Mouse (Mus musculus) embryonic facial prominence, embryonic 14.5 days (tissue): ENCODE data around the gene Ssbp3. TPM values are rescaled to one million over a fixed set of nuclear protein-coding genes. Genes with fewer than 3 reads are reported as not detected.

ENCODE experiments used
- ATAC-seq: fragments of 200-750 bp; cut with Nextera tagmentation; 2 replicates; pipeline ENCODE4 v1.8.0; 2017; ENCODE audit warnings: low read depth, moderate number of reproducible peaks, moderate TSS enrichment
- DNase-seq: peaks from one replicate; pipeline ENCODE4 v3.0.0-alpha.2; 2015; ENCODE audit warnings: low spot score
- H3K27ac ChIP-seq: fragments of 300-500 bp; sonication (generic); replicated peaks from 2 replicates; pipeline ENCODE4 v1.5.1; 2014; ENCODE audit warnings: low read depth, mild to moderate bottlenecking, low read length, moderate library complexity
- H3K27me3 ChIP-seq: fragments of 300-500 bp; sonication (generic); replicated peaks from 2 replicates; pipeline ENCODE4 v1.6.1; 2014; ENCODE audit warnings: low read length; ENCODE audit not compliant: control insufficient read depth, insufficient read depth
- H3K36me3 ChIP-seq: fragments of 300-500 bp; sonication (generic); 2 replicates; pipeline ENCODE4 v1.6.1; 2014; ENCODE audit warnings: low read length, mixed read lengths; ENCODE audit not compliant: control insufficient read depth, insufficient read depth
- H3K4me1 ChIP-seq: fragments of 300-500 bp; sonication (generic); 2 replicates; pipeline ENCODE4 v1.6.1; 2014; ENCODE audit warnings: antibody characterized with exemption, low read length; ENCODE audit not compliant: control insufficient read depth, insufficient read depth
- H3K4me2 ChIP-seq: fragments of 300-500 bp; sonication (generic); 2 replicates; pipeline ENCODE4 v1.6.1; 2014; ENCODE audit warnings: low read depth, mild to moderate bottlenecking, low read length, moderate library complexity, mixed read lengths
- H3K4me3 ChIP-seq: fragments of 300-500 bp; sonication (generic); 2 replicates; pipeline ENCODE4 v1.5.1; 2014; ENCODE audit warnings: low read depth, mild to moderate bottlenecking, low read length
- H3K9ac ChIP-seq: fragments of 300-500 bp; sonication (generic); 2 replicates; pipeline ENCODE4 v1.6.1; 2014; ENCODE audit warnings: low read depth, mild to moderate bottlenecking, low read length, moderate library complexity, mixed read lengths
- H3K9me3 ChIP-seq: fragments of 300-500 bp; sonication (generic); 2 replicates; pipeline ENCODE4 v1.6.1; 2016; ENCODE audit warnings: low read length; ENCODE audit not compliant: control insufficient read depth
- WGBS: fragments of 180-500 bp; shearing (Covaris S2); extraction: QIAGEN DNeasy Blood & Tissue Kit; methylation state at CpG from one replicate; pipeline ENCODE4 v1.1.7; 2014; 5-methylcytosine and 5-hydroxymethylcytosine counted together
- polyA plus RNA-seq: library from polyadenylated mRNA; unstranded; fragments of >200 nt; fragmentation: Nextera tagmentation; extraction: Ambion mirVana; gene quantifications from 2 replicates; pipeline ENCODE4 v1.2.1, GENCODE M21; 2014

The Ssbp3 gene
- polyA plus RNA-seq, 1 experiment from 2014 or later: 72.9 TPM

DNA sequence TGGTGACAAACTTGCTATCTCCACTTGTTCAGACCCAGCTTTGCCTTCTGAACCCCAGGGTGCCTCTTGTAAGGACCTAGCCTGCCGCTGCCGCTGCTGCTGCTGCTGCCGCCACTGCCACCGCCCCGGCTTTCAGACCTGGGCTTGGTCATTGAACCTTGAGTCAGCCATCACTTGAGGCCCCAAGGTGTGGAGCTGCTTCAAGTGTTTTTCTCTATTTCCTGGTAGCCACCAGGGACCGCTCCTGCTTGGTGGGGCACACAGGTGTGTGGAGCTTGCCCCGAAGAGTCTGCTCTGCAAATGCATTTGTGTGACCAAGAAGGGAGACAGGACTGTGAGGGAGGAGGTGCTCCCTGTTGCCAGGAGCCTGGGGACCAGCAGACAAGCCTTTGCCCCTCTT, 114.4 kb downstream of the Ssbp3 start:
- no peak overlapping the region for H3K27ac ChIP-seq
- H3K9ac ChIP-seq: no peak overlapping the region
- H3K4me1 ChIP-seq: no peaks in the 10 kb centered on the region
- H3K27me3 ChIP-seq: no peaks in the 10 kb centered on the region
- peaks cover 19% of the 10 kb centered on the region; the same call in 1 of the 2 replicates for H3K36me3 ChIP-seq
- H3K4me2 ChIP-seq: no peak overlapping the region
- no peak for ATAC-seq
- H3K4me3 ChIP-seq: no peak overlapping the region
- 84% methylated on average over 6 of the region's 7 CpGs for WGBS
- no peak for DNase-seq
- no peaks in the 10 kb centered on the region for H3K9me3 ChIP-seq

DNA sequence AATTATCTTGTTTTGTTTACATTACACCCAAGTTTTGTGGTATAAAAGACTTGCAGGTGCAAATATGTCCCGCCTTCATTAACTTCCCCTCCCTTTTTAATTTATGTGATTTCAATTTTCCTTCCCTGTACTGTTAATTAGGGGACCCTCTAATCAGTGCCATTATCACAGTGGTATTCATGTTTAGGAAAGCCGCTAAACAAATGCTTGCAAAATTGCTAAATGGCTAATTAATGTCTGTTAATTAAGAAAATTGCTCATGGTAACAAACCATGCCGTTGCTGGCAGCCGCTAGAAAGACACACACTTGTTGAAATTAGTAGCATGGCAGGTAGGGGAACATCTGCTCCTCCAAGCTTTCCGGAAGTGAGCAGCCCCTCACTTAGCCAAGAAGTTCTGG, 114.9 kb downstream of the Ssbp3 start:
- no peaks in the 10 kb centered on the region for H3K9me3 ChIP-seq
- DNase-seq (no peak), ATAC-seq (no peak)
- no peak overlapping the region for H3K4me3 ChIP-seq
- whole genome bisulfite sequencing: 74% methylated on average over 5 of the region's 5 CpGs
- no peak overlapping the region for H3K9ac ChIP-seq
- H3K4me2 ChIP-seq: no peak overlapping the region
- H3K27me3 ChIP-seq: no peaks in the 10 kb centered on the region
- no peaks in the 10 kb centered on the region for H3K4me1 ChIP-seq
- peaks cover 23% of the 10 kb centered on the region for H3K36me3 ChIP-seq
- no peak overlapping the region for H3K27ac ChIP-seq

DNA sequence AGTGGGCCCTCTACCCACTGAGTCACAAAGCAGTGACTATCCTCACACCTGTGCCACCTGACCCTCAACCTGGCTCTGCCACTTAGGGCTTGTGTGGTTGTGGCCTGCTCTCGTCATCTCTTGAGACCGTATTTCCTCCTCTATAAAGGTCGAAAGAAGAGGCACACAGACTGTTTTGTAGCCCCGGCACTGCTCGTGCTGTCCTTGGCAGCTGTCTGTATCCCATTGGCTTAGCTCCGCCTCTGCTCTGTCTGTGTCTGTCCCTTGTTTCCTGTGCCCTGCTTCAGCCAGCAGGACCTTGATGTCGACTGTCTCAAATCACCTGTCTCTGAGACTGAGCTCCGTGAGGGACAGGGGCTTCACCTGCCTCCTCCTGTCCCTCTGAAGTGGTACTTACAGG, 116.0 kb downstream of the Ssbp3 start:
- Histone ChIP-seq H3K4me2 (no peak overlapping the region), H3K9ac (no peak overlapping the region), H3K4me3 (no peak overlapping the region), H3K36me3 (peaks cover 34% of the 10 kb centered on the region), H3K9me3 (no peaks in the 10 kb centered on the region), H3K27ac (no peak overlapping the region), H3K27me3 (no peaks in the 10 kb centered on the region), H3K4me1 (no peaks in the 10 kb centered on the region)
- no peak for DNase-seq
- ATAC-seq: no peak
- 59% methylated on average over 8 of the region's 8 CpGs for WGBS

DNA sequence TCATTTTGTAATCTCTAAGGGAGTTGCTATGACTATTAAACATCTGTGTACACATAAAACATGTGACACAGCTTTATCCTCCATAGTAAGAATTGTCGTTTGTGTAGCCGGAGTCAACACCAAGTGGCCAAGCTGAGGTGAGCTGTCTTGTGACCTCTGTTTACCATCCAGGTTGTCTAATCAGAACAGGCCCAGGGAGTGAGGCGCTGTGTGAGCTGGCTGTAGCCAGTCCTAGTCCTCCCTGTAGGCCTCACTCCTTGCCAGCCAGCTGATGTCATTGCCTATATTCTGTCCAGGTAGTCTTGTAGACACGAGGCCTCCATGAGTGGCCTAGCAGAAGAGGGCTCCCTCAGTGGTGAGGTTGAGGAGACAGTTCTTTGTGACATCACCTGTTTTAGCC, 125.2 kb downstream of the Ssbp3 start:
- Histone ChIP-seq H3K27me3 (no peaks in the 10 kb centered on the region), H3K9me3 (no peaks in the 10 kb centered on the region), H3K9ac (no peak overlapping the region), H3K4me1 (no peaks in the 10 kb centered on the region), H3K27ac (no peak overlapping the region), H3K4me3 (no peak overlapping the region), H3K36me3 (peaks cover 94% of the 10 kb centered on the region), H3K4me2 (no peak overlapping the region)
- no peak for DNase-seq
- WGBS: 81% methylated on average over 4 of the region's 4 CpGs
- ATAC-seq: no peak

DNA sequence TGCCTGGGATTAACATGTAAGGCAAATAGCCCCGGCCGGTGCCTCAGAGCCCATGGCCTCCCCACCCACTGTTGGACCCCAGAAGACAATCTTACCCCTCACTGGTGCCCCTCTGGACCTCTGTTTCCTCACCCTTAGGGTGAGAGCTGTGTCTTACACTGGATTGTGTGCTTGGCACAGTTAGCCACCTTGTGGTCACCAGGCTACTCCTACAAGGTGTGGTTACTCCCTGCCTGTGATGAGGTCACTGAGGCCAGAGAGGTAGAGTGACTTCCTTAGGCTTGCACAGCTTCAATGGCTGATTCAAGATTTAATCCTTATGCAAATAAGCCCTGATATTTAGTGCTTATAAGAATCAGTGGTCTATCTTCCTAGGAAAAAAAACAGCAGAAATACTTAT, 126.5 kb downstream of the Ssbp3 start:
- no peak for DNase-seq
- H3K9ac ChIP-seq: no peak overlapping the region
- no peaks in the 10 kb centered on the region for H3K4me1 ChIP-seq
- H3K27ac ChIP-seq: no peak overlapping the region
- no peaks in the 10 kb centered on the region for H3K9me3 ChIP-seq
- H3K27me3 ChIP-seq: no peaks in the 10 kb centered on the region
- ATAC-seq: no peak
- H3K36me3 ChIP-seq: peaks cover 94% of the 10 kb centered on the region
- no peak overlapping the region for H3K4me2 ChIP-seq
- no peak overlapping the region for H3K4me3 ChIP-seq
- WGBS: 96% methylated on average over 2 of the region's 2 CpGs

DNA sequence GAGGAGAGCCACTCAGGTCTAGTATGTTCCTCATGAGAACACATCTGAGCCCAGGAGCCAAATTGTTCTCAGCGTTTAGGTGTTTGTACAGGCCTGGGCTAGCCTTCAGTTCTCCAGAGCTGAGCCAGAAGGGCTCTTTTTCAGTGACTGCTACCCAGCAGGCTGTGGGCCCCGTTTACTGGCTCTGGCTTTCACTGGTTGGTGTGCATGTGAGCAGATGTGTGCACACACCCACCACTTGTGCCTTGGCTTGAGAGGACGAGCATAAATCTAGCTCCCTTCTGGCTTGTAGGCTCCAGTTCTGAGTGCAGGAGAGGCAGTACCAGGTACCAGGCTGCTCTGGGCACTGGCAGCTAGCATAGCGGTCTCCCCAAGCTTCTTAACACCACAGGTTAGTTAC, 127.8 kb downstream of the Ssbp3 start:
- H3K9ac ChIP-seq: no peak overlapping the region
- WGBS: 81% methylated on average over 4 of the region's 4 CpGs
- H3K9me3 ChIP-seq: no peaks in the 10 kb centered on the region
- DNase-seq (no peak), ATAC-seq (no peak)
- no peaks in the 10 kb centered on the region for H3K27me3 ChIP-seq
- H3K4me3 ChIP-seq: no peak overlapping the region
- H3K36me3 ChIP-seq: peaks cover 89% of the 10 kb centered on the region
- H3K4me2 ChIP-seq: no peak overlapping the region
- H3K4me1 ChIP-seq: no peaks in the 10 kb centered on the region
- no peak overlapping the region for H3K27ac ChIP-seq

DNA sequence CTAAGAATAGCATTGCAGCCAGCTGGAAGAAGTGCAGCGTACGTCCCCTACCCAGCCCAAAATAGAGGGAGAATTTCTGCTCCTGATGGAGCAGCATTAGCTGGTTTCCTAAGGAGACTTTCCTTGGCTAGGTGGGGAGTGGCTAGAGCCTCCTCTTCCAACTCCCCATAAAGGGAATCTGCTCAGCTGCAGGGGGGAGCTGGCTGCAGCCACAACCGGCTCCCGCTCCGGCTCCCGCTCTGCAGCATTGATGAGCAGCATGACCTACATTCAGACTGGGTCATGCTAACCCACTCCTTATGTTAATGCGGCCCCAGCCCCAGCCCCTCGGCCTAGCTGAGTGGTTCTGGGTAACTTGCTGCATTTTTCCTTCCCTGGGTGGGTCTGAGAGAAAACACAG, 128.8 kb downstream of the Ssbp3 start:
- Histone ChIP-seq H3K36me3 (peaks cover 89% of the 10 kb centered on the region), H3K27ac (no peak overlapping the region), H3K9ac (no peak overlapping the region), H3K4me2 (no peak overlapping the region), H3K4me3 (no peak overlapping the region), H3K9me3 (no peaks in the 10 kb centered on the region), H3K4me1 (no peaks in the 10 kb centered on the region), H3K27me3 (no peaks in the 10 kb centered on the region)
- peak; percentile 19; the same call in 1 of the 2 replicates for ATAC-seq
- DNase-seq: no peak
- WGBS: 80% methylated on average over 8 of the region's 8 CpGs

DNA sequence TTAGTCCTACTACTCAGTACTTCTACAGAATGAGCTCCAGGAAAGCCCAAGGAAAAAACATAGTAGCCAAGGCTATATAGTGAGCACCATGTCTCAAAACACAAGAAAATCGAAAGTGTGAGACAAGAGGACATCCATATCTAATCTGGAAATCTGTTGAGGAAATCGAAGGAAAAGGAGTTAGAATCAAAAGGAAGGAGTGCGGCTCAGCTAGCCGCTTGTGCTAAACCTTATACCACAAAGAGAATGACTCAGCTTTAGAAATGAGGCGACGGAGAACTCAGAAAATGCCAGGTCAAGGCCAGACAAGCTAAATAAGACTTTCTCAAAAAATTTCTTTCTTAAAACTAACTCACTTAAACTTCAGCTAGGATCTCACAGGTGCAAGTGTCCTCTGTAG, 131.8 kb downstream of the Ssbp3 start:
- Histone ChIP-seq H3K27ac (no peak overlapping the region), H3K36me3 (peaks cover 92% of the 10 kb centered on the region), H3K4me1 (no peaks in the 10 kb centered on the region), H3K9me3 (no peaks in the 10 kb centered on the region), H3K4me3 (no peak overlapping the region), H3K9ac (no peak overlapping the region), H3K27me3 (no peaks in the 10 kb centered on the region), H3K4me2 (no peak overlapping the region)
- 85% methylated on average over 6 of the region's 6 CpGs for WGBS
- no peak for ATAC-seq
- DNase-seq: no peak

DNA sequence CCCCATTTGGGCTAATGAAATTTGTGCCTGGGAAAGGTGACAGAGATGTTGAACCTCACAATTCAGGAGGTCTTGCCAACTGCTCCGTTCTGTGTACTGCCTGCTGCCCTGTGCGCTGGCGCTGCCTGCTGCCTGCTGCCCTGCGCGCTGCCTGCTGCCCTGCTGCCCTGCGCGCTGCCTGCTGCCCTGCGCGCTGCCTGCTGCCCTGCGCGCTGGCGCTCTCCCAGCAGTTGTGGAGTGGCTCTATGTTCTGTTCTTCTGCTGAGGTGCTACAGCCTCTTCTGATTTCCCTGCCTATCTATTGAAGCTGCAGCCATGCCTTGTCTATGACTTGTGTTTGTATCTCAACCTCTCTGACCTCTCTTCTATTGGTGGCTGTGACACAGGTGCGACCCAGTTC, 134.7 kb downstream of the Ssbp3 start:
- Histone ChIP-seq H3K36me3 (peaks cover 91% of the 10 kb centered on the region), H3K4me3 (no peak overlapping the region), H3K4me2 (no peak overlapping the region), H3K9me3 (no peaks in the 10 kb centered on the region), H3K9ac (no peak overlapping the region), H3K27me3 (no peaks in the 10 kb centered on the region), H3K27ac (no peak overlapping the region), H3K4me1 (no peaks in the 10 kb centered on the region)
- 98% methylated on average over 13 of the region's 13 CpGs for WGBS
- ATAC-seq (no peak), DNase-seq (no peak)
